Mouse (Mus musculus): ENCODE results near the gene 4833423E24Rik. TPM values are rescaled to one million over a fixed set of nuclear protein-coding genes. Genes with fewer than 3 reads are reported as not detected.

4833423E24Rik gene
- polyA plus RNA-seq, 1 experiment from 2014 or later = not detected

- no peaks in the 10 kb centered on the region for H3K9me3 ChIP-seq
- H3K4me1 ChIP-seq (replicated peaks) = no peaks in the 10 kb centered on the region
- no peak within 1 kb of the TSS for H3K9ac ChIP-seq
- no peak within 1 kb of the TSS for H3K4me2 ChIP-seq
- ATAC-seq (ENCODE audit: low FRiP score) = no peak
- H3K36me3 ChIP-seq = no peaks in the 10 kb centered on the region
- no peaks in the 10 kb centered on the region for H3K27me3 ChIP-seq
- H3K27ac ChIP-seq = no peak within 1 kb of the TSS
- WGBS = 92% methylated on average over 3 of the region's 3 CpGs
- no peak within 1 kb of the TSS for H3K4me3 ChIP-seq
These were observed 82.5 kb downstream of the 4833423E24Rik start, which contains the start of gene Olfr994 for GRCm38 (mm10) chr2:85436351-85436750. Gene Olfr994, minus strand, starts transcription at chr2:85436451.

Other genes starting within 250 kb of the 4833423E24Rik start
- not detected in 2 replicates for gene Olfr987, start 179.7 kb downstream of the 4833423E24Rik start, polyA plus RNA-seq (2015; fragmentation: Nextera tagmentation; extraction: Ambion mirVana)
- not detected in 2 replicates for gene Olfr988, start 155.8 kb downstream of the 4833423E24Rik start, polyA plus RNA-seq (2015; fragmentation: Nextera tagmentation; extraction: Ambion mirVana)
- gene Olfr992, start 109.6 kb downstream of the 4833423E24Rik start, polyA plus RNA-seq (2015; fragmentation: Nextera tagmentation; extraction: Ambion mirVana) = not detected in 2 replicates
- not detected in 2 replicates for gene Olfr993, start 104.1 kb downstream of the 4833423E24Rik start, polyA plus RNA-seq (2015; fragmentation: Nextera tagmentation; extraction: Ambion mirVana)
- gene Olfr994, start 82.6 kb downstream of the 4833423E24Rik start, polyA plus RNA-seq (2015; fragmentation: Nextera tagmentation; extraction: Ambion mirVana) = not detected in 2 replicates
- gene Olfr995, start 75.4 kb downstream of the 4833423E24Rik start, polyA plus RNA-seq (2015; fragmentation: Nextera tagmentation; extraction: Ambion mirVana) = not detected in 2 replicates
- gene Olfr996, start 60.2 kb upstream of the 4833423E24Rik start, polyA plus RNA-seq (2015; fragmentation: Nextera tagmentation; extraction: Ambion mirVana) = not detected in 2 replicates
- gene Olfr998, start 69.9 kb upstream of the 4833423E24Rik start, polyA plus RNA-seq (2015; fragmentation: Nextera tagmentation; extraction: Ambion mirVana) = not detected in 2 replicates
- gene Olfr1000, start 92.9 kb upstream of the 4833423E24Rik start, polyA plus RNA-seq (2015; fragmentation: Nextera tagmentation; extraction: Ambion mirVana) = not detected in 2 replicates
- not detected in 2 replicates for gene Olfr1002, start 131.7 kb upstream of the 4833423E24Rik start, polyA plus RNA-seq (2015; fragmentation: Nextera tagmentation; extraction: Ambion mirVana)
- gene Olfr154, start 145.4 kb upstream of the 4833423E24Rik start, polyA plus RNA-seq (2015; fragmentation: Nextera tagmentation; extraction: Ambion mirVana) = not detected in 2 replicates
- not detected in 2 replicates for gene Olfr1006, start 159.7 kb upstream of the 4833423E24Rik start, polyA plus RNA-seq (2015; fragmentation: Nextera tagmentation; extraction: Ambion mirVana)
- not detected in 2 replicates for gene Olfr1008, start 170.4 kb upstream of the 4833423E24Rik start, polyA plus RNA-seq (2015; fragmentation: Nextera tagmentation; extraction: Ambion mirVana)
- gene Olfr1009, start 196.4 kb upstream of the 4833423E24Rik start, polyA plus RNA-seq (2015; fragmentation: Nextera tagmentation; extraction: Ambion mirVana) = not detected in 2 replicates
- gene Olfr1012, start 243.7 kb upstream of the 4833423E24Rik start, polyA plus RNA-seq (2015; fragmentation: Nextera tagmentation; extraction: Ambion mirVana) = not detected in 2 replicates
- gene Olfr1013, start 248.1 kb upstream of the 4833423E24Rik start, polyA plus RNA-seq (2015; fragmentation: Nextera tagmentation; extraction: Ambion mirVana) = not detected in 2 replicates